Mouse (Mus musculus): ENCODE results near the gene Tmem265. TPM values are rescaled to one million over a fixed set of nuclear protein-coding genes. Genes with fewer than 3 reads are reported as not detected.

Tmem265 gene
- polyA plus RNA-seq, 1 experiment from 2014 or later = 6.0 TPM

DNA sequence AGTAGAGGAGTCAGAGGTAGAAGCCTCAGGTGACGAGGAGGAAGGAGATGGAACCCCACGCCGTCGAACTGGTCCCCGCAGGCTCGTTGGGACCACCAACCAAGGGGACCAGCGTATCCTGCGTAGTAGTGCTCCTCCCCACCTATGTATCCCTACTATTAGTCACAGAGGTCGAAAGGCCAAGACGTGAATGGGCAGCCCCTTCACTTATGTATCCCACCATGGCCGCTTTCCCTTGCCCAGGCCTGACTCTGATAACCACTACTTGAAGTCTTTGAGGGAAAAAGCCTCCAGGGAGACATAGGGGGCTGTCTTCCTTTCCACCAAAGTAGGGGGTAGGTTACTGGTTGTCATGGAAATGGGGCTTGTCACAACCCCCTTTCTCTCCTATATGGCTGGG is 610 bp upstream of the Tmem265 start:
- Histone ChIP-seq H3K4me1 (no peaks in the 10 kb centered on the region), H3K27me3 (replicated peaks) (no peaks in the 10 kb centered on the region), H3K4me2 (no peak overlapping the region), H3K4me3 (replicated peaks) (no peak overlapping the region), H3K27ac (no peak overlapping the region), H3K36me3 (peaks cover 44% of the 10 kb centered on the region), H3K9me3 (no peaks in the 10 kb centered on the region), H3K9ac (no peak overlapping the region)
- WGBS = 90% methylated on average over 11 of the region's 11 CpGs
- ATAC-seq (ENCODE audit: insufficient read depth, low FRiP score, low read depth) = no peak

DNA sequence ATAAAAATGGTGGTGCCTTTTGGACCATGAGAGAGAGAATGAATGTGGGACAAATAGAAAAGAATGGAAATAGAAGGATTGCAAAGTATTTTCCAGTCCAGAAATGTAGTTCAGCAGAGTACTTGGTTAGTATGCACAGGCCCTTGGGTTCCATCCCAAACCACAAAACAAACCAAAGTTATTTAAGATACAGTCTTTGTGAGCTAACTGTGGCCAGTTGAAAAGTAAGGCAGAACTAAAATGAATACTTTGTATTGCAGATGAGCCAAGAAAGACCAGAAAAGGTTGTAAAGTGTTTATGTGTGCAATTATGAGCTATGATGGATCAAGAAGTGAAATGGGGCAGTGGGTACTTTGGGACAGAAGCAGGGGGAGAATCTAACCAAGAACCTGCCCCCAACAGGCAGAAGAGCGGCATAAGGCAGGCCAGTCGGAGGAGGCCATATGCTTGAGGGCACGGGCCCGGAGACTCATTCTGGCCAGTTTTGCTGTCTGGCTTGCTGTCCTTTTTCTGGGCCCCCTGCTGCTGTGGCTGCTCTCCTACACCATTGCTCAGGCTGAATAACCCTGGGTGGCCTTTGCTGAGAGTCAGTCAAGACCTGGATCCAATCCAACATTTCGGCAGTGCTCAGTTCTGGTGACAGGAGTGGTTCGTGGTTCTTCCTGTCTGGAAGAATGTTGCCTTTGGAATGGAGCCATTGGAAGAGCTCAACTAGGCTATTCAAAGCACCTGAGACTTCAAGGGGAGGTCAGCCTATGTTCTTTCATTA is 3.4 kb downstream of the Tmem265 start:
- no peaks in the 10 kb centered on the region for H3K27me3 ChIP-seq (replicated peaks)
- H3K9me3 ChIP-seq = no peaks in the 10 kb centered on the region
- H3K36me3 ChIP-seq = peaks cover 36% of the 10 kb centered on the region
- H3K27ac ChIP-seq = no peak overlapping the region
- no peak overlapping the region for H3K4me2 ChIP-seq
- 72% methylated on average over 6 of the region's 6 CpGs for WGBS
- ATAC-seq (ENCODE audit: insufficient read depth, low FRiP score, low read depth) = no peak
- H3K4me3 ChIP-seq (replicated peaks) = no peak overlapping the region
- H3K9ac ChIP-seq = no peak overlapping the region
- no peaks in the 10 kb centered on the region for H3K4me1 ChIP-seq

DNA sequence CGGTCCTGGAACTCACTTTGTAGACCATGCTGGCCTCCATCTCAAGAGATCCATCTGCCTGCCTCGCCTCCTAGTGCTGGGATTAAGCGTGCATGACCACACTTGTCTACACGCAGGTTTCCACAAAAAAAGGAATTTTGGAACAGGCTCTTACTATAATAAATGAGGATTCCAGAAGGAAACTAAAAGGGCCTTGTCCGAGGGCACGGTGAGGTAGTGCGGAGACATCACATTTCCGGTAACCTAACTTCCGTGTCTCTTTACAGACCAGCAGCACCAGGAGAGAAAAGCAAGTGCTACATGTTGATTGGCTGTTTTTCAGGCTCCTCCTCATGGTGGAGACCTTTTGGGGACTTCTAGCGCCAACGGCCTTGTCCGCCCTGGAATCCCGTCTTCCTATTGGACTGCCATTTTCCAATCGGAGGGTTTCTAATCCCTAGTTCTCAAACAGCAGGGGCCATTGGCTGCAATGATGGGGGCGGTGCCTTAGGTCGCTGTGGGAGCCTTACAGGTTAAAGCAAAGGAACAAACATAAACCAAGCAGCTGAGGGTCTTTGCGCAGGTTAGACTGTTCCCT is 11.8 kb downstream of the Tmem265 start, which contains the start of gene Phkg2:
Phkg2 (plus strand) TSS at position 446 of the 577 bp plus-strand sequence.
- H3K9ac ChIP-seq = peak within 1 kb of the TSS; percentile 76
- no peaks in the 10 kb centered on the region for H3K9me3 ChIP-seq
- peak within 1 kb of the TSS; percentile 93 for H3K4me2 ChIP-seq
- under 1% methylated on average over 17 of the region's 17 CpGs for WGBS
- peak within 1 kb of the TSS; percentile 82 for H3K4me3 ChIP-seq (replicated peaks)
- H3K27me3 ChIP-seq (replicated peaks) = no peaks in the 10 kb centered on the region
- peak; percentile 99 for ATAC-seq (ENCODE audit: insufficient read depth, low FRiP score, low read depth)
- peaks cover 12% of the 10 kb centered on the region; the same call in 1 of the 2 replicates for H3K36me3 ChIP-seq
- H3K27ac ChIP-seq = peak within 1 kb of the TSS; percentile 81
- peaks cover 10% of the 10 kb centered on the region; the same call in 1 of the 2 replicates for H3K4me1 ChIP-seq

DNA sequence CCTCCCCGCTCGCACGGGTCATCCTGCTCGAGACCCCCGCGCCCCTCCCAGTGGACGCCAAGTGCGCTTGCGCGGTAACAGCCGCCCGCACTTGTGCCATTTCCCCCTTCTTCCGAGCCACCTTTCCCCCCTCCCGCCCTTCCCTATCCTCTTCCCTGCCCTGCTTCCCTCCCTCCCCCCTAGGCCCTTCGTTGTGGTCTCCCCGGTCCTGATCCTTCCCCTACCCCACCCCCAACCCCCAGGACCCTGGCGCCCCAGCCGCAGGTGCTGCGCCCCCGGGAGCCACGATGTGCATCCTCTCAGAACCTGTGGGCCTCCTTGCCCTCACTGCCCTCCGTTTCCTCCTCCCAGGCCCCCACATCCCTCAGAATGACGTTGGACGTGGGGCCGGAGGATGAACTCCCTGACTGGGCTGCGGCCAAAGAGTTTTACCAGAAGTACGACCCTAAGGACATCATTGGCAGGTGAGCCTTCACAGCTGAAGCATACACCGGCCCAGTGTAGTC is 12.4 kb downstream of the Tmem265 start:
- Histone ChIP-seq H3K27me3 (replicated peaks) (no peaks in the 10 kb centered on the region), H3K4me2 (peak overlapping the region; percentile 93), H3K36me3 (peaks cover 15% of the 10 kb centered on the region), H3K4me1 (peaks cover 10% of the 10 kb centered on the region; the same call in 1 of the 2 replicates), H3K27ac (peak overlapping the region; percentile 67), H3K9ac (peak overlapping the region; percentile 76), H3K9me3 (no peaks in the 10 kb centered on the region), H3K4me3 (replicated peaks) (peak overlapping the region; percentile 82)
- ATAC-seq (ENCODE audit: insufficient read depth, low FRiP score, low read depth) = peak; percentile 8; the same call in 1 of the 2 replicates
- WGBS = under 1% methylated on average over 27 of the region's 28 CpGs

DNA sequence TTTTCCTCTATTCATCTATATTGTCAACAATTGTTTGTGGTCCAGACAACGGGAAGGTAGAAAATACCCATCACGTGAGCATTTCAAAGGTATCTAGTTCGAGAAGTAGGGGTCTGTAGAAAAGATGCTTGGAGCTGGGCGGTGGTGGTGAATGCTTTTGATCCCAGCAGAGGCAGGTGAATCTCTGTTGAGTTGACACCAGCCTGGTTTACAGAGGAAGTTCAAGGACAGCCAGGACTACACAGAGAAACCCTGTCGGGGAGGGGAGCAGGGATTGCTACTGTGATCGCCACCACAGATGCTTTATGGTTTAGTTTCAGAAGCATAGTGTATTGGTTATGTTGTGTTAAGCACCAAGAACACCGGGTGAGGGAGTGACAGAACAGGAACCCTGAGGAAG is 12.9 kb downstream of the Tmem265 start:
- peak overlapping the region; percentile 82 for H3K4me3 ChIP-seq (replicated peaks)
- peak overlapping the region; percentile 93 for H3K4me2 ChIP-seq
- H3K36me3 ChIP-seq = peaks cover 13% of the 10 kb centered on the region
- WGBS = 15% methylated on average over 7 of the region's 7 CpGs
- H3K27ac ChIP-seq = no peak overlapping the region
- H3K27me3 ChIP-seq (replicated peaks) = no peaks in the 10 kb centered on the region
- H3K4me1 ChIP-seq = peaks cover 10% of the 10 kb centered on the region; the same call in 1 of the 2 replicates
- H3K9ac ChIP-seq = peak overlapping the region; percentile 76
- no peak for ATAC-seq (ENCODE audit: insufficient read depth, low FRiP score, low read depth)
- H3K9me3 ChIP-seq = no peaks in the 10 kb centered on the region

DNA sequence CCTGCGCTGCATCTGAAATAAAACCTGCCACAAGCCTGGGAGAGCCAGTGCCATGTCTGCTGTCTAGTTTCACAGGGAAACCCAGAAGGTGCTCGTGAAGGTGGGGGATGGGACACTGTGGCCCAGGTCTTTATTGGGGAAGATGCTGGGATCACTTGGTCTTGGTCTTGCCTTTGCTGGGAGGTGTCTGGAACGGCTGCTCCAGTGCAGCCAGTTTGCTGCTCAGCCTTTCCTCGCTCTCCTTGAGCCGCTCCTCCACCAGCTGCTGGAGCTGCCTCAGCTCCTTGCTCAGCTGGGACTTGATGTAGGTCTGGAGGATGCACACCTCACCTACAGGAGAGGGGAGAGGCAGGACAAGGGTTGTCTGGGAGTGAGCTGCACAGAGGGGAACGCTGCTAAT is 22.1 kb downstream of the Tmem265 start:
- Histone ChIP-seq H3K36me3 (peaks cover 36% of the 10 kb centered on the region), H3K9ac (no peak overlapping the region), H3K4me3 (replicated peaks) (no peak overlapping the region), H3K27me3 (replicated peaks) (no peaks in the 10 kb centered on the region), H3K27ac (no peak overlapping the region), H3K4me1 (0 out of 2 replicates have a peak, but pooled peaks cover 5% of the 10 kb centered on the region), H3K9me3 (no peaks in the 10 kb centered on the region), H3K4me2 (no peak overlapping the region)
- ATAC-seq (ENCODE audit: insufficient read depth, low FRiP score, low read depth) = no peak
- whole genome bisulfite sequencing = 91% methylated on average over 6 of the region's 6 CpGs

DNA sequence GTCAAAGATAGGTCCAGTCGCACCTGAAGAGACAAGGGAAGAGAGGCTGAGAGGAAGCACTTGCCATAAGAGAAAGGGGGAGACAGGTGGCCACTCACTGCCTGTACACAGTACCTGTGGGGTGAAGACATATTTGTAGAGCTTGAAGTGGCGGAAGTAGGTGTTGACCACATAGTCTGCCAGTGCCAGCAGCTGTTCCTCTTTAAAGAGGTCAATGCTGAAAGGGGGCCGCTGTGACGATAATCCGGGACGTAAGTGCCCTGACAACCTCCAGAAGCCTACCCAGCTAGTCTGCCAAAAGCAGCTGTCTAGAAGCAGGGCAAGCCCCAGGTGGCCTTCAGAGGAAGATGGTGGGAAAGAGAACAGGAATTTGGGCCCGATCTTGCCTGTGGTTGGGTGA is 23.8 kb downstream of the Tmem265 start:
- H3K27ac ChIP-seq = no peak overlapping the region
- peaks cover 10% of the 10 kb centered on the region for H3K4me1 ChIP-seq
- no peak overlapping the region for H3K4me3 ChIP-seq (replicated peaks)
- H3K4me2 ChIP-seq = no peak overlapping the region
- H3K27me3 ChIP-seq (replicated peaks) = no peaks in the 10 kb centered on the region
- 79% methylated on average over 7 of the region's 7 CpGs for WGBS
- H3K9me3 ChIP-seq = no peaks in the 10 kb centered on the region
- no peak overlapping the region for H3K9ac ChIP-seq
- peaks cover 29% of the 10 kb centered on the region for H3K36me3 ChIP-seq
- no peak for ATAC-seq (ENCODE audit: insufficient read depth, low FRiP score, low read depth)

DNA sequence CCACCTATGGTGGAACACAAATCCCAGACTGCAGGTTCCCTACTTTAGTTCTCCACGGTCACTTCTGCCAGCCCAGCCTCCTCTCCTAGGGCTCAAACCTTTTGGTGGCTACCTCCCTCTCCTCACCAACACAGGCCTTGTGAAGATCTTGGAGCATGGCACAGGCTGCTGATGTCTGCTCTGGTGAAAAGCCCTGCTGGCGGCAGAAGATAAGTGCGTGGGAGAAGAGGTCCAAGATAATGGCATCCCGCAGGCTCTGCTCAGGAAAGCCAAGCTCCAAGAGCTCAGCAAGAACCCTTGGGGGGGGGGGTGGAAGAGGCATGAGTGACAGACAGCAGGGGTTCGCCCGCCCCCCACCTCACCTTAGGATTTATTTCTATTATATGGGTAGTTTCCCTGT is 25.0 kb downstream of the Tmem265 start:
- no peak overlapping the region for H3K4me3 ChIP-seq (replicated peaks)
- ATAC-seq (ENCODE audit: insufficient read depth, low FRiP score, low read depth) = no peak
- H3K4me1 ChIP-seq = peaks cover 10% of the 10 kb centered on the region
- no peak overlapping the region for H3K4me2 ChIP-seq
- H3K9ac ChIP-seq = no peak overlapping the region
- WGBS = 88% methylated on average over 6 of the region's 6 CpGs
- H3K36me3 ChIP-seq = peaks cover 35% of the 10 kb centered on the region
- no peaks in the 10 kb centered on the region for H3K9me3 ChIP-seq
- H3K27ac ChIP-seq = no peak overlapping the region
- H3K27me3 ChIP-seq (replicated peaks) = no peaks in the 10 kb centered on the region

DNA sequence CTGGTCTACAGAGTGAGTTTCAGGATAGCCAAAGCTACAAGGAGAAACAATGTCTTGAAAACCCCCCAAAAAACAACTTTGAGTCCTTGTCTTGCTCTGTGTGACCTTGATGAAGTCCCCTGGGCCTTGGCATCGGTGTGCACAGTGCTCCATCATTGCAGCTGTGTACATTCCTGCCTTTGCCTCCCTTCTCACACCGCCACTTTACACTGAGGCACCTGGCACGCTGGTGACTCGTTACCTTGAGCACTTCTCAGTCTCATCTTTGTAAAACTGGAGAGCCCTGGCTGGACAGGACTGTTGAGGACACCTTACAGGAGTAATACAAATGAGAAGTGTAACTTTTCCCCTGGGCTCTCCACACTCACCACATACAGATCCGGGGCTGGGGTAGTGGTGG is 26.0 kb downstream of the Tmem265 start:
- H3K36me3 ChIP-seq = peaks cover 41% of the 10 kb centered on the region
- H3K4me1 ChIP-seq = peaks cover 10% of the 10 kb centered on the region
- no peaks in the 10 kb centered on the region for H3K27me3 ChIP-seq (replicated peaks)
- no peak overlapping the region for H3K9ac ChIP-seq
- H3K9me3 ChIP-seq = no peaks in the 10 kb centered on the region
- no peak for ATAC-seq (ENCODE audit: insufficient read depth, low FRiP score, low read depth)
- peak overlapping the region; percentile 88 for H3K4me2 ChIP-seq
- H3K27ac ChIP-seq = no peak overlapping the region
- 59% methylated on average over 5 of the region's 5 CpGs for WGBS
- no peak overlapping the region; the same call in 1 of the 2 replicates for H3K4me3 ChIP-seq (replicated peaks)

DNA sequence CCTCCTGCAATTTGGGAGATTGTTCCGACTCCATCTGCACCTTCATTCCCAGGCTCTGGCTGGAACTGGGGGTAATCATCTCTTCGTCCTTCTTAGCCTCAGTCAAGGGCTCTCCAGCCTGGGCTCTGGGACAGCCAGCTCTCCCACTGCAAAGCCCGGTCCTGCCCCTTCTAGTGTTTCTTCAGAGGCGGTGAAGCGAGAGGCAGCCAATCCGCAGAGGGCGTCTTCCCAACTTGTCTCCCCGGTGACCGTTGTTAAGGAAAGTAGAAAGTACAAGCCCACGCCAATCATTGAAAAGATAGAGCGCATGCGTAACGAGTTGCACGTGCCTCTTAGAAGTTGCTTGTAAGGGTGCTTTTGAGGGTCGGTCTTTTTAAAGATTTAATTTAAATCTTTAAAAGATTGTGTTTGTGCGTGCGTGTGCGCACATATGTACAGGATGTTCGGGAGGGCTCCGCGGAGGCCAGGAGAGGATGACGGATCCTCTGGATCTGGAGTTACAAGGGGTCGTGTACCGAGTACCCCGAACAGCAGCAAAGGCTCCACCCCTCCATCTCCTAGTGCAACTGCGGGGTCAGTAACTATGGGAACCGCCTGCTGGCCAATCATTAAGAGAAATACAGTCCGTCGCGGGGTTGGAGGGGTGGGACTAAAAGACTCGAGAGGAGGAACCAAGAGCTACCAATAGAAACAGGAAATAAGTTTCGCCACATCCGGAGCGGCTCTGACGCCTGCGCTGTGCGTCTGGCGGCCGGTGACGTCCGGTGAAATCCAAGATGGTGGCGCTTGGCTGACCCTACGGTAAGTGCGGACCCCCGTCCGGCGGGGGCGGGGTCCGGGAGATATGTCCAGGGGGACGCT is 27.1 kb downstream of the Tmem265 start, which contains the start of the genes Ccdc189 and Rnf40:
Ccdc189 (minus strand) TSS at position 585 of the 861 bp plus-strand sequence.
Rnf40 (plus strand) TSS at position 757 of the 861 bp plus-strand sequence.
- Histone ChIP-seq H3K4me3 (replicated peaks) (peak within 1 kb of the TSS; percentile 77), H3K4me2 (peak within 1 kb of the TSS; percentile 88), H3K4me1 (peaks cover 10% of the 10 kb centered on the region), H3K27me3 (replicated peaks) (no peaks in the 10 kb centered on the region), H3K27ac (peak within 1 kb of the TSS; percentile 65), H3K9ac (peak within 1 kb of the TSS; percentile 86), H3K9me3 (no peaks in the 10 kb centered on the region), H3K36me3 (peaks cover 41% of the 10 kb centered on the region)
- under 1% methylated on average over 50 of the region's 50 CpGs for WGBS
- ATAC-seq (ENCODE audit: insufficient read depth, low FRiP score, low read depth) = peak; percentile 96

DNA sequence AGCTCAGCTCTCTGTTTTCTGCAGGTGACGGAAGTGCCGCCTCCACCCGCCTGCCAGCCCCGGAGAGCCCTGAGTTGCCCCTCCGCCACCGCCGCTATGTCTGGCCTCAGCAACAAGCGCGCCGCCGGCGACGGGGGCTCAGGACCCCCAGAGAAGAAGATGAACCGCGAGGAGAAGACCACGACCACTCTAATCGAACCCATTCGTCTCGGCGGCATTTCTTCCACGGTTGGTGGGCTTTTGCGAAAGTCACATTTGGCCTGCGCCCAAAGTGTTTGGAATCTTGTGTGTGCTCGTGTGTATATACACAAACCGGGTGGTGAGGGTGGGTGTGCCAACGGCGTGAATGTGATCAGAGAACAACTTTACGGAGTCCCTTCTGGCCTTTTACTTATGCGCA is 27.7 kb downstream of the Tmem265 start:
- Histone ChIP-seq H3K36me3 (peaks cover 41% of the 10 kb centered on the region), H3K27me3 (replicated peaks) (no peaks in the 10 kb centered on the region), H3K9me3 (no peaks in the 10 kb centered on the region), H3K9ac (peak overlapping the region; percentile 86), H3K4me1 (peaks cover 10% of the 10 kb centered on the region), H3K4me3 (replicated peaks) (peak overlapping the region; percentile 77), H3K27ac (peak overlapping the region; percentile 50; the same call in 1 of the 2 replicates), H3K4me2 (peak overlapping the region; percentile 70)
- 4% methylated on average over 29 of the region's 29 CpGs for WGBS
- ATAC-seq (ENCODE audit: insufficient read depth, low FRiP score, low read depth) = no peak; the same call in 1 of the 2 replicates

Measured in stomach, embryonic 15.5 days (tissue).